Mouse (Mus musculus) MEL (cell line): ENCODE measurements around the gene Cab39. TPM values are rescaled to one million over a fixed set of nuclear protein-coding genes. Genes with fewer than 3 reads are reported as not detected.

ENCODE experiments used
- DNase-seq: peaks from one replicate; pipeline ENCODE4 v3.0.0; 2011; ENCODE audit warnings: low read depth, low spot score
- H3K27ac ChIP-seq: 2 replicates; pipeline ENCODE4 v1.5.1; 2012; ENCODE audit warnings: low read depth, mild to moderate bottlenecking, control low read depth, low read length, moderate library complexity; ENCODE audit not compliant: control insufficient read depth
- H3K27me3 ChIP-seq, 2 experiments: fragments of 150-350 bp in 1 of 2; sonication (generic) in 1 of 2; 2 replicates each; pipeline ENCODE4 v1.6.1; 2012; ENCODE audit warnings: low read length in 2 of 2, mild to moderate bottlenecking in 2 of 2, improper control_type of control experiment in 1 of 2, moderate library complexity in 1 of 2; ENCODE audit not compliant: insufficient read depth in 2 of 2, control insufficient read depth in 1 of 2
- H3K36me3 ChIP-seq, 2 experiments: 2 replicates each; pipeline ENCODE4 v1.6.1; 2012 to 2014; ENCODE audit warnings: low read length in 2 of 2, improper control_type of control experiment in 1 of 2, inconsistent platforms in 1 of 2, mild to moderate bottlenecking in 1 of 2; ENCODE audit not compliant: insufficient read depth in 2 of 2, control insufficient read depth in 1 of 2
- H3K4me1 ChIP-seq, 2 experiments: fragments of 150-350 bp in 1 of 2; sonication (generic) in 1 of 2; 2 replicates each; pipeline ENCODE4 v1.6.1; 2012; ENCODE audit warnings: low read length in 2 of 2, improper control_type of control experiment in 1 of 2, mild to moderate bottlenecking in 1 of 2; ENCODE audit not compliant: insufficient read depth in 2 of 2, control insufficient read depth in 1 of 2
- H3K4me3 ChIP-seq, 2 experiments: fragments of 150-350 bp in 1 of 2; sonication (generic) in 1 of 2; 2 replicates each; pipeline ENCODE4 v1.5.1; 2012; ENCODE audit warnings: low read depth in 2 of 2, low read length in 2 of 2, mild to moderate bottlenecking in 2 of 2, moderate library complexity in 2 of 2, control low read depth in 1 of 2, improper control_type of control experiment in 1 of 2; ENCODE audit not compliant: control insufficient read depth in 1 of 2, insufficient read depth in 1 of 2
- H3K79me2 ChIP-seq: 2 replicates; pipeline ENCODE4 v1.6.1; 2012; ENCODE audit warnings: mild to moderate bottlenecking, low read length, moderate library complexity; ENCODE audit not compliant: control insufficient read depth, poor library complexity, insufficient read depth
- H3K9ac ChIP-seq: 2 replicates; pipeline ENCODE4 v1.6.1; 2012; ENCODE audit warnings: low read depth, mild to moderate bottlenecking, control low read depth, low read length, moderate library complexity; ENCODE audit not compliant: control insufficient read depth, poor library complexity, severe bottlenecking
- H3K9me3 ChIP-seq: fragments of 150-350 bp; sonication (generic); replicated peaks from 2 replicates; pipeline ENCODE4 v1.6.1; 2012; ENCODE audit warnings: mild to moderate bottlenecking, low read length, improper control_type of control experiment, moderate library complexity; ENCODE audit not compliant: insufficient read depth
- CHD2 ChIP-seq: IDR thresholded peaks from 2 replicates; pipeline ENCODE4 v1.6.1; 2011; ENCODE audit warnings: low read length, improper control_type of control experiment
- CTCF ChIP-seq, 3 experiments: IDR thresholded peaks in 2 of 3; conservative IDR thresholded peaks in 1 of 3; 2 replicates each; pipeline ENCODE4 v1.5.1; 2011 to 2012; ENCODE audit warnings: low read length in 3 of 3, low read depth in 2 of 3, mild to moderate bottlenecking in 2 of 3, improper control_type of control experiment in 1 of 3, inconsistent platforms in 1 of 3, mixed read lengths in 1 of 3, moderate library complexity in 1 of 3; ENCODE audit not compliant: control insufficient read depth in 1 of 3, insufficient read depth in 1 of 3, poor library complexity in 1 of 3, severe bottlenecking in 1 of 3
- E2F4 ChIP-seq: IDR thresholded peaks from 2 replicates; pipeline ENCODE4 v1.6.1; 2011; ENCODE audit warnings: low read depth, low read length, improper control_type of control experiment, borderline replicate concordance
- ETS1 ChIP-seq: IDR thresholded peaks from 2 replicates; pipeline ENCODE4 v1.6.1; 2012; ENCODE audit warnings: low read depth, mild to moderate bottlenecking, inconsistent platforms, low read length, improper control_type of control experiment, moderate library complexity
- GATA1 ChIP-seq: IDR thresholded peaks from 2 replicates; pipeline ENCODE4 v1.6.1; 2011; ENCODE audit warnings: low read depth, low read length, improper control_type of control experiment
- HCFC1 ChIP-seq: IDR thresholded peaks from 2 replicates; pipeline ENCODE4 v1.6.1; 2012; ENCODE audit warnings: low read depth, mild to moderate bottlenecking, inconsistent platforms, low read length, improper control_type of control experiment, moderate library complexity
- KAT2A ChIP-seq: conservative IDR thresholded peaks from 2 replicates; pipeline ENCODE4 v1.6.1; 2012; ENCODE audit warnings: low read depth, low read length, improper control_type of control experiment, inconsistent platforms
- MAFK ChIP-seq: IDR thresholded peaks from 2 replicates; pipeline ENCODE4 v1.6.1; 2011; ENCODE audit warnings: low read depth, mild to moderate bottlenecking, low read length, improper control_type of control experiment, borderline replicate concordance
- MAX ChIP-seq: IDR thresholded peaks from 2 replicates; pipeline ENCODE4 v1.6.1; 2011; ENCODE audit warnings: low read length, improper control_type of control experiment
- MXI1 ChIP-seq: IDR thresholded peaks from 2 replicates; pipeline ENCODE4 v1.6.1; 2011; ENCODE audit warnings: mild to moderate bottlenecking, low read depth, low read length, improper control_type of control experiment
- POLR2A ChIP-seq, 2 experiments: IDR thresholded peaks; 2 replicates each; pipeline ENCODE4 v1.6.1; 2011 to 2012; ENCODE audit warnings: low read length in 2 of 2, mild to moderate bottlenecking in 2 of 2, control low read depth in 1 of 2, improper control_type of control experiment in 1 of 2, low read depth in 1 of 2, moderate library complexity in 1 of 2; ENCODE audit not compliant: control insufficient read depth in 1 of 2, insufficient read depth in 1 of 2, poor library complexity in 1 of 2
- RAD21 ChIP-seq: IDR thresholded peaks from 2 replicates; pipeline ENCODE4 v1.6.1; 2011; ENCODE audit warnings: mild to moderate bottlenecking, low read depth, low read length, improper control_type of control experiment
- SMC3 ChIP-seq: IDR thresholded peaks from 2 replicates; pipeline ENCODE4 v1.6.1; 2011; ENCODE audit warnings: low read depth, low read length, improper control_type of control experiment
- ZKSCAN1 ChIP-seq: IDR thresholded peaks from 2 replicates; pipeline ENCODE4 v1.6.1; 2012; ENCODE audit warnings: low read depth, mild to moderate bottlenecking, inconsistent platforms, low read length, improper control_type of control experiment, moderate library complexity
- polyA plus RNA-seq, 2 experiments: library from polyadenylated mRNA; stranded (reverse) in 1 of 2; unstranded in 1 of 2; fragments of >175 nt in 1 of 2; fragments of >200 nt in 1 of 2; gene quantifications; 2 replicates each; pipeline versions ENCODE4 v1.2.1 to v1.2.4; 2012; ENCODE audit warnings: low replicate concordance in 2 of 2, low read depth in 1 of 2; ENCODE audit not compliant: insufficient read length in 2 of 2, insufficient read depth in 1 of 2, missing spikeins in 1 of 2
- total RNA-seq: library from RNA; depleted of rRNA; stranded (reverse); fragments of 300-350 nt; gene quantifications from 2 replicates; pipeline ENCODE4 v1.2.3, GENCODE M21; 2012

Gene Cab39
- total and polyA plus RNA-seq, 3 experiments: 66.5 to 144 (median 68.7) TPM

GRCm38 (mm10) chr1:85894748-85895360 is 101.6 kb downstream of the Cab39 start:
- peaks cover 8 to 31% of the 10 kb centered on the region in 2 experiments for H3K4me1 ChIP-seq
- H3K4me3 ChIP-seq: peak overlapping the region; percentile 76 to 99
- H3K27me3 ChIP-seq: no peaks in the 10 kb centered on the region
- H3K9ac ChIP-seq: peak overlapping the region; percentile 68
- TF ChIP-seq POLR2A (IDR thresholded peaks at IDR 0.05; ENCODE audit: control insufficient read depth in 1 of 2, insufficient read depth in 1 of 2, low read depth in 1 of 2, low read length in 2 of 2, poor library complexity in 1 of 2) (peak; percentile 1 to 16; a peak in 1 of 4 replicates), ETS1 (no peak), E2F4 (no peak)
- TF ChIP-seq, all 39 proteins: peak for 1
- H3K9me3 ChIP-seq: no peaks in the 10 kb centered on the region
- H3K27ac ChIP-seq: peak overlapping the region; percentile 35
- DNase-seq: peak; percentile 59
- H3K79me2 ChIP-seq: no peaks in the 10 kb centered on the region; the same call in none of the 2 replicates
- H3K36me3 ChIP-seq: peaks cover 0 to 17% of the 10 kb centered on the region in 2 experiments; a peak in 2 of 4 replicates

- Histone ChIP-seq H3K27me3 (no peaks in the 10 kb centered on the region), H3K27ac (peak overlapping the region; percentile 51), H3K79me2 (no peaks in the 10 kb centered on the region; the same call in none of the 2 replicates), H3K9me3 (no peaks in the 10 kb centered on the region), H3K4me1 (peaks cover 8 to 33% of the 10 kb centered on the region in 2 experiments), H3K4me3 (peak overlapping the region; percentile 76 to 99), H3K36me3 (peaks cover 0 to 17% of the 10 kb centered on the region in 2 experiments; a peak in 2 of 4 replicates), H3K9ac (peak overlapping the region; percentile 68)
- TF ChIP-seq MAX (peak; percentile 47), MXI1 (peak; percentile 68), MAFK (0 out of 2 replicates have a peak, but pooled peaks have one; percentile 12), RAD21 (peak; percentile 10; the same call in 1 of the 2 replicates), CHD2 (no peak), KAT2A (no peak), CTCF (IDR thresholded peaks at IDR 0.05 in 2 of 3, conservative IDR thresholded peaks at IDR 0.05 in 1 of 3; ENCODE audit: control insufficient read depth in 1 of 3, insufficient read depth in 1 of 3, low read depth in 2 of 3, low read length in 3 of 3, poor library complexity in 1 of 3, severe bottlenecking in 1 of 3) (peak; percentile 40 to 69 (median 60); a peak in 5 of 6 replicates), ETS1 (0 out of 2 replicates have a peak, but pooled peaks have one; percentile 4), SMC3 (peak; percentile 24; the same call in 1 of the 2 replicates)
- DNase-seq: peak; percentile 78
These were observed 102.2 kb downstream of the Cab39 start for GRCm38 (mm10) chr1:85895391-85895837.

- TF ChIP-seq GATA1: 0 out of 2 replicates have a peak, but pooled peaks have one; percentile 9
- peak; percentile 85 for TF ChIP-seq ZKSCAN1
- TF ChIP-seq HCFC1: no peak
- Histone ChIP-seq H3K27me3 (no peaks in the 10 kb centered on the region), H3K9ac (peak overlapping the region; percentile 68), H3K27ac (peak overlapping the region; percentile 51), H3K36me3 (peaks cover 0 to 19% of the 10 kb centered on the region in 2 experiments; a peak in 2 of 4 replicates), H3K9me3 (no peaks in the 10 kb centered on the region), H3K79me2 (no peaks in the 10 kb centered on the region; the same call in none of the 2 replicates), H3K4me3 (peak overlapping the region; percentile 76 to 99), H3K4me1 (peaks cover 8 to 37% of the 10 kb centered on the region in 2 experiments)
- peak; percentile 31 for DNase-seq
These were observed 102.9 kb downstream of the Cab39 start for GRCm38 (mm10) chr1:85896110-85896509.
